Mouse (Mus musculus) gastrocnemius, postnatal 4 days (tissue): ENCODE measurements around the gene Ankrd49. TPM values are rescaled to one million over a fixed set of nuclear protein-coding genes. Genes with fewer than 3 reads are reported as not detected.

Experiments
- DNase-seq, 2 experiments: peaks; one replicate each; pipeline ENCODE4 v3.0.0; 2021 to 2022; ENCODE audit warnings: low spot score in 2 of 2, mixed read lengths in 2 of 2
- long read RNA-seq, 2 experiments: library from polyadenylated mRNA; stranded (forward); transcript quantifications; one replicate each; pipeline ENCODE4 v2.0.0; 2021
- total RNA-seq, 2 experiments: library from RNA; stranded (reverse); gene quantifications; 2 replicates each; pipeline ENCODE4 v1.2.3; 2021

The Ankrd49 gene
- 10 to 100 TPM; 13.9 to 14.9 TPM for total RNA-seq
- long read RNA-seq, experiment 1, partial matches to known transcripts, result 0 of 8 reads
- long read RNA-seq, experiment 1, other reads (novel, unspliced or antisense), result 1 of 8 reads
- long read RNA-seq, experiment 2, partial matches to known transcripts, result 0 of 6 reads
- long read RNA-seq, experiment 2, other reads (novel, unspliced or antisense), result 1 of 6 reads

GRCm38 (mm10) chr9:14784039-14785002 is at the start of gene Ankrd49, which contains the start of gene Mre11a:
Gene Ankrd49 (minus strand): TSS chr9:14784856.
Gene Mre11a (plus strand): TSS chr9:14784654.
- peak; percentile 74 to 88 for DNase-seq

GRCm38 (mm10) chr9:14832046-14832445 is 47.4 kb upstream of the Ankrd49 start:
- DNase-seq, result no peak

- no peak for DNase-seq
These were observed 43.2 kb upstream of the Ankrd49 start for GRCm38 (mm10) chr9:14827875-14828274.

GRCm38 (mm10) chr9:14824840-14825239 is 40.2 kb upstream of the Ankrd49 start:
- DNase-seq, result no peak

- no peak for DNase-seq
These were observed 36.7 kb upstream of the Ankrd49 start for GRCm38 (mm10) chr9:14821396-14821795.

GRCm38 (mm10) chr9:14810111-14810510 is 25.5 kb upstream of the Ankrd49 start:
- DNase-seq, result no peak

GRCm38 (mm10) chr9:14806786-14807185 is 22.1 kb upstream of the Ankrd49 start:
- DNase-seq, result no peak

GRCm38 (mm10) chr9:14805714-14806113 is 21.1 kb upstream of the Ankrd49 start:
- DNase-seq, result no peak

GRCm38 (mm10) chr9:14787356-14787755 is 2.7 kb upstream of the Ankrd49 start:
- no peak for DNase-seq

GRCm38 (mm10) chr9:14778341-14778740 is 6.3 kb downstream of the Ankrd49 start:
- DNase-seq, result no peak

- DNase-seq, result no peak
These were observed 10.8 kb downstream of the Ankrd49 start for GRCm38 (mm10) chr9:14773813-14774212.

GRCm38 (mm10) chr9:14772074-14772473 is 12.6 kb downstream of the Ankrd49 start:
- DNase-seq, result no peak

GRCm38 (mm10) chr9:14770803-14771471 is 13.7 kb downstream of the Ankrd49 start, which contains the start of gene 1700012B09Rik:
Gene 1700012B09Rik (minus strand): TSS chr9:14771030.
- DNase-seq, result no peak

GRCm38 (mm10) chr9:14769811-14770210 is 14.8 kb downstream of the Ankrd49 start:
- no peak for DNase-seq

- peak in 1 of 2 experiments; percentile 44 for DNase-seq
These were observed 19.9 kb downstream of the Ankrd49 start for GRCm38 (mm10) chr9:14764765-14765164.

- no peak for DNase-seq
These were observed 25.4 kb downstream of the Ankrd49 start for GRCm38 (mm10) chr9:14759261-14759660.

GRCm38 (mm10) chr9:14758590-14758989 is 26.1 kb downstream of the Ankrd49 start:
- no peak for DNase-seq

- no peak for DNase-seq
These were observed 30.2 kb downstream of the Ankrd49 start for GRCm38 (mm10) chr9:14754469-14754868.

- no peak for DNase-seq
These were observed 30.7 kb downstream of the Ankrd49 start for GRCm38 (mm10) chr9:14753947-14754346.

GRCm38 (mm10) chr9:14752001-14752522 is 32.6 kb downstream of the Ankrd49 start, which contains the start of gene Fut4:
Gene Fut4 (minus strand): TSS chr9:14752393.
- peak; percentile 43 to 58 for DNase-seq

GRCm38 (mm10) chr9:14751503-14752000 is 33.1 kb downstream of the Ankrd49 start:
- DNase-seq, result peak in 1 of 2 experiments; percentile 23
